Mouse (Mus musculus) embryonic fibroblast, embryonic 13.5 days (primary cell): ENCODE data around the gene Helz. TPM values are rescaled to one million over a fixed set of nuclear protein-coding genes. Genes with fewer than 3 reads are reported as not detected.

Source experiments
- H3K27ac ChIP-seq: 2 replicates; pipeline ENCODE4 v1.5.1; 2012; ENCODE audit warnings: low read length, control low read depth, inconsistent platforms; ENCODE audit not compliant: insufficient read depth
- H3K4me1 ChIP-seq: 2 replicates; pipeline ENCODE4 v1.6.1; 2011; ENCODE audit warnings: low read length; ENCODE audit not compliant: control insufficient read depth, insufficient read depth
- H3K4me3 ChIP-seq: 2 replicates; pipeline ENCODE4 v1.5.1; 2011; ENCODE audit warnings: mild to moderate bottlenecking, control low read depth, low read length; ENCODE audit not compliant: insufficient read depth
- CTCF ChIP-seq: IDR thresholded peaks from 2 replicates; pipeline ENCODE4 v1.5.1; 2011; ENCODE audit warnings: mild to moderate bottlenecking, control low read depth, low read length, moderate library complexity, borderline replicate concordance; ENCODE audit not compliant: insufficient read depth
- POLR2A ChIP-seq: IDR thresholded peaks from 2 replicates; pipeline ENCODE4 v1.6.1; 2011; ENCODE audit warnings: low read depth, mild to moderate bottlenecking, control low read depth, low read length, moderate library complexity
- polyA plus RNA-seq: library from polyadenylated mRNA; stranded (reverse); fragments of >200 nt; gene quantifications from 2 replicates; pipeline ENCODE4 v1.2.4, GENCODE M21; 2011; ENCODE audit warnings: low read depth; ENCODE audit not compliant: missing spikeins, insufficient read length

The Helz gene
- polyA plus RNA-seq, 1 experiment = 32.3 TPM

DNA sequence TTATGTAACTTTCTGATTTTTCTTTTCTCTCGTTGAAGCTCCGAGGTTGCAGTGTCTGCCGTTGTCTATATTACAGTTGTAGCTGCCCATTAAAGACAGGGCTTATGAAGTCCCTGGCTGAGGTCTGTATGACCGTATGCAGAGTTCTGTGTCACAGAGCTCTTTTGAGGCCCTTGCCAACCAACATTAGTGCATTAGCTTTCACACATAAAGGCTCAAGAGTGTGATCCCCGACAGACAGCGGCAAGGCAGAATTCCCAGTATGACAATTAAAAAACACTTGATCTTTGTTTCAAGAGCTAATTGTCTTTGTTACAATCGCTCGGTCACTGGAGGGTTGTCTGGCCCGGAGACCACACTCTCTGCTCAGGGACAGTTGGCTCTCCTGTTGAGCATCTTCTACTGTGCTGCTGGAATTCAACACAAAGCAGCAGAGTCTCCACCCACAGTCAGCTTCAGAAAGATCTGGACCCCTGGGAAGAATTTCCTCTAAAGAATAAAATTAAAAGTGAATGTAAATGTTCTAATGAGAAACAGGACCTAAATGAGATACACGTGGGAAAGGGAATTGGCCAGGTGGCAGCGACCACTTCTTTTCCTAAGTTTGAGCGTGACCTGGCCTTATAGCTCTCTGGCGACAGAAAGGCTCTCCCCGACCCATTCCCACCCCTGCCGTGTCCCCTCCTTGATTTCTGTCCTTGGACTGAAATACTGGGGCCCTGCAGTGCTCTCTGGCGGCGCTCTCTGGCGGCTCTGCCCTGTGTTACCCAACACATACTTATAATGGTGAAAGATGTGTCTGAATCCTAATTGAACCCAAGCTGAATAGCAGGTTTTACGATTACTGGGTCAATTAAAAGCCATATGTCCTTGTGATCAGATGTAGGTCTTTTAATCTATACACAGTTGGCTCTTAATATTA, 136.1 kb downstream of the Helz start:
- Histone ChIP-seq H3K4me3 (no peak overlapping the region), H3K27ac (no peak overlapping the region), H3K4me1 (no peaks in the 10 kb centered on the region)
- TF ChIP-seq POLR2A (no peak), CTCF (no peak)

- Histone ChIP-seq H3K4me3 (no peak overlapping the region), H3K27ac (no peak overlapping the region), H3K4me1 (no peaks in the 10 kb centered on the region)
- no peak for TF ChIP-seq POLR2A
- TF ChIP-seq CTCF = no peak
Measured at GRCm38 (mm10) chr11:107686290-107686689, 138.6 kb downstream of the Helz start.

DNA sequence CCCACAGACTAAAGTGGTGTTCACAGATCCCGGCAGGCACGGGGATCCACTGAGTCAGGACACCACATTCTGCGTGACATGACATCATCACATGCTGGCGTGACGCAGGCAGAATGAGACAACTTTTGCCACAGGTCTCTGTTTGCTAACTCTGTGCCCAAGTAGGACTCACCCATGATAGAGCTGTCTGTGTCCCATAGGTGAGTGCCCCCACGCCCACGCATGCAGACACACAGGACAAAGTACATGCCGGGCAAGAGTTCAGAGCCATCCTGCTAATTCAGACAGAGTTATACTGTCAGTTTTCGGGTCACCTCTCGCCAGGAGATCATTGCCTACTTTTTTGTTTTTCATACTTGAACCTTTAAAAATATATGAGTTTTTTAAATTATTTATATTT, 140.8 kb downstream of the Helz start:
- no peak for TF ChIP-seq POLR2A
- TF ChIP-seq CTCF = no peak
- Histone ChIP-seq H3K4me1 (no peaks in the 10 kb centered on the region), H3K4me3 (no peak overlapping the region), H3K27ac (no peak overlapping the region)

DNA sequence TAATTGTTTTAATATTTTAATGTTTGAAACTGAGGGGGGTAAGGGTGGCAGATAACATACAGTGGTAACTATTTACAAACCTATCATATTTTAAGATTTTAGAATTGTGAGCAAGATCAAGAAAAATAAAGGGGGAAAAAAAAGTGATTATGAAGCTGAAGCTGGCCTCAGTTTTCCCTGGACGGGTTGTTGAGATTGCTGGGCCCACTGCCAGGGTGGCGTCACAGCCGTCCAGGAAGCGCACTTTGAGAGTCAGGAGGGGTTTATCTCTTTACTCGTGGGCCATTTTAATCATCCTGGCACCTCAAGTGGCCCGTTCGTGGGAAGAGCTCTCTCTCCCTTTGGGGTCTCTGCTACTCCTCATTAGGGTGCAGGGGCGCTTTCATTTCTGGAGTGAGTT, 143.8 kb downstream of the Helz start:
- TF ChIP-seq POLR2A = no peak
- TF ChIP-seq CTCF = no peak
- Histone ChIP-seq H3K4me3 (no peak overlapping the region), H3K4me1 (no peaks in the 10 kb centered on the region), H3K27ac (no peak overlapping the region)

- H3K27ac ChIP-seq = no peak overlapping the region
- H3K4me1 ChIP-seq = no peaks in the 10 kb centered on the region
- TF ChIP-seq CTCF (no peak), POLR2A (no peak)
- H3K4me3 ChIP-seq = no peak overlapping the region
Measured at GRCm38 (mm10) chr11:107693338-107693737, 145.6 kb downstream of the Helz start.

GRCm38 (mm10) chr11:107699967-107700366, 152.2 kb downstream of the Helz start:
- no peak overlapping the region for H3K4me3 ChIP-seq
- H3K27ac ChIP-seq = no peak overlapping the region
- H3K4me1 ChIP-seq = no peaks in the 10 kb centered on the region
- no peak for TF ChIP-seq POLR2A
- TF ChIP-seq CTCF = no peak

DNA sequence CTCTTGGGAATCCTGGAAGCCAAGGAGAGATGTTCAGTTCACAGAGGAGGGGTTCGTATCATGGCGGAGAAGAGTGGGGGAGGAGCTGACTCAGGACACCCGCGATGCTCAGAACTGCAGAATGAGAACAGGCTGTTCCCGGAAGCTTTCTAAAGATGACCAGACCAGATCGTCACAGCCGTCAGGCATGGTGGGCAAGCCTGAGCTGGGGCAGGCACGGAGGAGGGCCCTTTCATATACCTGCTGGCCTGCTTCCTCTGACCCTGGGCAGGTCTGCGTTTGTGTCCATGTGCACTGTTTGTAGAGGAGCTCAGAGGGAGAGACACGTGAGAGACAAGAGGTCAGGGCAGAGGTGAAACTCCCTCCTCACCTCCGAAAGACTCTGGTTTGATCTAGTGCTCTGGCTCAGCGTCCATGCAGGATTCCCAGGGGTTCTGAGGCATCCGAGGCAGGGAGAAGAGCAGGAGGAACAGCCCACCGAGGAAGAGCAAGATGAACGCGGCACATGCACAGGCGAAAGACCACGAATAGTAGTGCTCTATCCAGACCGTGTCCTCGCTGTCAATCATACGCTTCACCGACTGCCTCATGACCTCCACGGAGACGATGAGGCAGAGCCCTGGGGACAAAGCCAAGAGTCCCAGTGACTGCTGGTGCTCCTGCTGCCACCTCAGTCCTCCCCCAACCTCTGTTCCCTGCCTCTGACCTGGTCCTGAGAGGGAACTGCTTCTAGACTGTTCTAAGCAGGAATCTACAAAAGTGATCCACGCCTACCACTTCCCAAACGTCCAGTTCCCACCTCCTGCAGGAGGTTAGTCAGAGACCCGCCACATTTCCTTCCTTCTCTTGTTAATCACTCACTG, 155.8 kb downstream of the Helz start:
- no peak for TF ChIP-seq CTCF
- TF ChIP-seq POLR2A = no peak
- H3K27ac ChIP-seq = no peak overlapping the region
- no peak overlapping the region for H3K4me3 ChIP-seq
- no peaks in the 10 kb centered on the region for H3K4me1 ChIP-seq

DNA sequence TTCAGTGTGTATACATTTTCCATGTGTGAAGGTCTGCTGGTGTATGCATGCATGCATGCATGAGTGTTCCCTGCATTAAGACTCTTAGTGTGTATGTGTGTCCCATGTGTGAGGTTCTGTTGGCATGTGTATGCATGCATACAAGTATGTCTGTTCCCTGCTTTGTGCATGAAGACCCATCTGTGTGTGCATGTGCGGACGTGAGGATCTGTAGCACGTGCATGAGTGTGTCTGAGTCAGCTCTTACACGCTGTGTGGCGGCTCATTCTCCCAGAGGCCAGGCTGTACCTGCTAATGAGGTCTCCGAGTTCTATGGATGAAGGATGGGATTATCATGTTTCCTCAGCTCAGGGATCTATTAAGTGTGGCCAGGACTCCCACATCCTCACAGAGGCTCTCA, 157.3 kb downstream of the Helz start:
- Histone ChIP-seq H3K27ac (no peak overlapping the region), H3K4me3 (no peak overlapping the region), H3K4me1 (no peaks in the 10 kb centered on the region)
- TF ChIP-seq POLR2A (no peak), CTCF (no peak)

GRCm38 (mm10) chr11:107705476-107706074, 157.8 kb downstream of the Helz start:
- TF ChIP-seq CTCF = no peak
- no peak for TF ChIP-seq POLR2A
- Histone ChIP-seq H3K4me1 (no peaks in the 10 kb centered on the region), H3K4me3 (no peak overlapping the region), H3K27ac (no peak overlapping the region)
